Mouse (Mus musculus): Measurements from ENCODE around the gene Zkscan6. TPM values are rescaled to one million over a fixed set of nuclear protein-coding genes. Genes with fewer than 3 reads are reported as not detected.
A peak's percentile ranks its signal among the peaks of the same experiment; 100 is the strongest.

Zkscan6 gene
- 16.4 and 18.0 TPM in 2 replicates for polyA plus RNA-seq (2015; fragmentation: Nextera tagmentation; extraction: Ambion mirVana)

DNA sequence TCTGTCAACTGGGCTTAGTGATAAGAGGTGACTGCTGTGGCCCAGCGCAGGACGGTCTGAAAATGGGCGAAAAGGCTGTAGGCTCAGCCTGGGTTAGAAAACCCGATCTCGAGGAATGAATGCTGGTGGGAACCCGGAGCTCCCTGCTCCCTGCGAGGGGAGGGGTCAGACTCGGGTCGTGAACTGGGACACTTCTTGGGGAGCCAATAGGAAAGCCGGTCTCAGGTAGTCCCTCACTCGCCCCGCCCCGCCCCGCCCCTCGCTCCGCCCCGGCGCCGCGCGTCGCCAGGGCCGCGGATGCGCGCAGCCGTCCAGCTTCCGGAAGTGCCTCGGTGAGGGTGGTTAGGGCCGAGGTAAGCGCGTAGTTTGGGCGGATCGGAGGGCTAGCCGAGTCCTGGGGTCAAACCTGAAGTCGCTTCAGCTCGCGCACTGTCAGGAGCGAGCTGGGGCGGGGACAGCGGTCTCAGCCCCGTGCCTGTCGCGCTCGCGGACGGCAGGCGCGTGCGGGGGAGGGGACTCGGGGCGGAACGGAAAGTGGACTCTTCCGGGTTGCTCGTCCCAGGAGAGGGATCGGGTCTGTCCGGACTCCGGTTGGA is at the start of gene Zkscan6:
Gene Zkscan6, plus strand, starts transcription at position 267 of the 596 bp plus-strand sequence.
- peak; percentile 97 for ATAC-seq (ENCODE audit: low FRiP score)
- Histone ChIP-seq H3K9ac (replicated peaks) (peak within 1 kb of the TSS; percentile 65), H3K4me1 (peaks cover 25% of the 10 kb centered on the region), H3K27ac (replicated peaks) (peak within 1 kb of the TSS; percentile 82), H3K36me3 (no peaks in the 10 kb centered on the region), H3K4me3 (replicated peaks) (peak within 1 kb of the TSS; percentile 71), H3K9me3 (replicated peaks) (no peaks in the 10 kb centered on the region), H3K4me2 (peak within 1 kb of the TSS; percentile 91), H3K27me3 (replicated peaks) (no peaks in the 10 kb centered on the region)
- WGBS: under 1% methylated on average over 57 of the region's 58 CpGs

DNA sequence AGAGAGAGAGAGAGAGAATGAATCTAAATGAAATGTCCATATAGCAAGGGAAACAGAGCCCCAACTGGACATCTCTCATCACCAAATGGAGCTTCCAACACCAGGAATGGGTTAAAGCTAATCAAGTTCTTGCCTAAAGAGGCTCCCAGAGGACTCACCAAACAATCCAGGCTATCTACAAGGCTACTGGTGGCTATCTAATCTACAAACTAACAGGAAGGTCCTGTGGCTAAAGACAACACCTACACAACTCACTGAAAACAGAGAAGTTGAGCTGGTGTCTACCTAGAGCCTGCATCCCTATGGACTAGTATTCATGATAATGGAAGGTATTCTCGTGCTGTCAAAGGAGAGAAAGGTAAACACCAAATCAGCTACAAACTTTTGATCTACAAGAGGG is 47.6 kb upstream of the Zkscan6 start:
- no peak overlapping the region for H3K4me3 ChIP-seq (replicated peaks)
- H3K9me3 ChIP-seq (replicated peaks): no peaks in the 10 kb centered on the region
- H3K4me2 ChIP-seq: no peak overlapping the region
- H3K27ac ChIP-seq (replicated peaks): no peak overlapping the region
- ATAC-seq (ENCODE audit: low FRiP score): no peak
- 88% methylated on average over 1 of the region's 1 CpGs for WGBS
- H3K36me3 ChIP-seq: no peaks in the 10 kb centered on the region
- H3K27me3 ChIP-seq (replicated peaks): no peaks in the 10 kb centered on the region
- no peak overlapping the region for H3K9ac ChIP-seq (replicated peaks)
- 0 out of 2 replicates have a peak, but pooled peaks cover 2% of the 10 kb centered on the region for H3K4me1 ChIP-seq

DNA sequence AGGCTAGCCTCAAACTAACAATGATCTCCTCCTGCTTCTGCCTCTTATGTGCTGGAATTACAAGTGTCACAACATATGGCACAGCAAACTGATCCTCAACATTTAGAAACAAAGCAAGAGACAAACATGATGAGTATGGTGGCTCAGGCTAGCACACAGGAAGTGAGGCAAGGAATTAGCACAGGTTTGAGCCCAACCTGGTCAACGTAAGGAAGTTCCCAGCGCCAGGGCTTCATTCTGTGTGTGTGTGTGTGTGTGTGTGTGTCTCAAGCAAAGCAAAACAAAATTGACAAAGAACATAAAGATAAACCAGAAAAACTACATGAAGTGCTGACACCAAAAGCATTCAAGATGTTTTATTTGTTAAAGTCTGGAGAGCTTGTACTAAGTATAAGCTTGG is 46.1 kb upstream of the Zkscan6 start:
- Histone ChIP-seq H3K9ac (replicated peaks) (no peak overlapping the region), H3K4me2 (no peak overlapping the region), H3K4me1 (0 out of 2 replicates have a peak, but pooled peaks cover 2% of the 10 kb centered on the region), H3K27ac (replicated peaks) (no peak overlapping the region), H3K9me3 (replicated peaks) (no peaks in the 10 kb centered on the region), H3K27me3 (replicated peaks) (no peaks in the 10 kb centered on the region), H3K36me3 (no peaks in the 10 kb centered on the region), H3K4me3 (replicated peaks) (no peak overlapping the region)
- no peak for ATAC-seq (ENCODE audit: low FRiP score)
- WGBS: 90% methylated on average over 2 of the region's 2 CpGs

DNA sequence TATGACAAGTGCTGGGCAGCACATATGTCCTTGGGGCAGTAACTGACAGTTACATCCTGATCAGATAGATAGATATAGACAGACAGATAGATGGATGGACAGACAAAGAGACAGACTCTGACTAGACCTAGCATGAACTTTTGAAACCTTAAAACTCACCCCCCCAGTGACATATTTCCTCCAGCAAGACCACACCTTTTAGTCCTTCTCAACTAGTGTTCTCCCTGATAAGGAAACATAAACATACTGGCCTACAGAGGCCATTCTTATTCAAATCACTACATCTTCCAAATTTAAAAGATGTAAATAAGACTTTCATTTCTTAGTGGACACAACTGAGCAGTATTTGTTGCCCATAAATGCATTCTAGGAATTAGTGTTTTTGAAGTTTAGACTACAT is 38.5 kb upstream of the Zkscan6 start:
- no peak overlapping the region for H3K4me3 ChIP-seq (replicated peaks)
- no peak overlapping the region for H3K4me2 ChIP-seq
- H3K9me3 ChIP-seq (replicated peaks): no peaks in the 10 kb centered on the region
- no peak overlapping the region for H3K27ac ChIP-seq (replicated peaks)
- no peaks in the 10 kb centered on the region for H3K36me3 ChIP-seq
- H3K4me1 ChIP-seq: peaks cover 5% of the 10 kb centered on the region; the same call in 1 of the 2 replicates
- no peak overlapping the region for H3K9ac ChIP-seq (replicated peaks)
- ATAC-seq (ENCODE audit: low FRiP score): no peak
- no peaks in the 10 kb centered on the region for H3K27me3 ChIP-seq (replicated peaks)

DNA sequence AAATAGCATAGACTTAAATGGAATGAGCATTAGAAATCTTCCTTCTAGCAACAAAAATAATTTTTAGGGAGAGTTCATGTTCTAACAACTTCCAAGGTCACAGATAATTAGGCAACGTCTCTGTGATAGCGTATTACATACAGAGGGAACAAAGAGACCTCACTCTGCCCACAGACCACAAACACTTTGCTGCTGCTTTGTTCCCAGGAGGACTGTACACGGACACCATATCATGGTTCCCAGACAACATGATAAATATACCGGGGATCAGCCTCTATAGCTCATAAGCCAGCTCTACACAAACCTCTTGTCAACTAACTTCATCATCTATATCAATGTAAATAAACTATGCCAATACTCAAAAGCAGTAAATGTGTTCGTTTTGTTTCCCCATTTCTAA is 37.0 kb upstream of the Zkscan6 start:
- peaks cover 5% of the 10 kb centered on the region; the same call in 1 of the 2 replicates for H3K4me1 ChIP-seq
- no peak for ATAC-seq (ENCODE audit: low FRiP score)
- WGBS: 74% methylated on average over 5 of the region's 5 CpGs

DNA sequence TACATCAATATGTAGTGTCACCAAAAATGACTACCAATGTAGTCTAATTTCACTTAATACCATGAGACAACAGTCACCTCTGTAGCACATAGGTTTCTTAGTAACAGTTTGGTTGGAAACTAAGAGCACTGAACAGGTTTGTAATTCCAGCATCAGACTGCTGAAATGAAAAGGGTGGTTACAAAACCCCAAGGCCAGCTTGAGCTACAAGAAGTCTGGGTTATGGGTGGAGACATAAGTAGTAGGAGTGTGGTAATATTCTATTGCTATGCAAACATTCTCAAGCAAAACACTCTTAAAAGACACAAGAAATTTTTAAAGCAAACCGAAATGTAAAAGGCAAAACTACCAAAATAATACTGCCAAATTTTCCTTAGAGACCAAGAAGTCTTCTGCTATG is 35.4 kb upstream of the Zkscan6 start:
- Histone ChIP-seq H3K36me3 (no peaks in the 10 kb centered on the region), H3K27me3 (replicated peaks) (no peaks in the 10 kb centered on the region), H3K4me3 (replicated peaks) (no peak overlapping the region), H3K4me2 (no peak overlapping the region), H3K9me3 (replicated peaks) (no peaks in the 10 kb centered on the region), H3K9ac (replicated peaks) (no peak overlapping the region), H3K27ac (replicated peaks) (no peak overlapping the region), H3K4me1 (peaks cover 5% of the 10 kb centered on the region; the same call in 1 of the 2 replicates)
- WGBS: 93% methylated on average over 1 of the region's 1 CpGs
- no peak for ATAC-seq (ENCODE audit: low FRiP score)

More for the DNA sequence above, 37.0 kb upstream of the Zkscan6 start:
- H3K27ac ChIP-seq (replicated peaks): no peak overlapping the region
- no peak overlapping the region for H3K4me3 ChIP-seq (replicated peaks)
- no peaks in the 10 kb centered on the region for H3K9me3 ChIP-seq (replicated peaks)
- no peaks in the 10 kb centered on the region for H3K27me3 ChIP-seq (replicated peaks)
- no peak overlapping the region for H3K4me2 ChIP-seq
- H3K9ac ChIP-seq (replicated peaks): no peak overlapping the region
- no peaks in the 10 kb centered on the region for H3K36me3 ChIP-seq

DNA sequence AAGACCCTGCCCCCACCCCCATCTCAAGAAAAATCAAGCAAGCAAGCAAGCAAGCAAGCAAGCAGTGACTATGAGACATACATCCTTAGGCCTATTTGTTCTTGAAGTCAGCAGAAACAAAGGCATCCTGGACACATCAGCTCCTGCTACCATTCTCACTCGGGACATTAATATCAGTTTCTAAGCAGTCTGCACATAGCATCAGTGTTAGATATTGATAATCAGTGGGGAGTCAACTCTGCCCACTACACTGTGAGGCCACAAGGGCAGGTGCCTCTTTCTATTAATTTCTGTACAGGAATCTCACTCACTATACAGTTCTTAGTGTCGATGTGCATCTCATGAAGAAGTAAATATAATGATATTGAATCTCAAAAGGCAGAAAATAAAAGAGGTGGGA is 33.4 kb upstream of the Zkscan6 start:
- WGBS: 91% methylated on average over 2 of the region's 2 CpGs

DNA sequence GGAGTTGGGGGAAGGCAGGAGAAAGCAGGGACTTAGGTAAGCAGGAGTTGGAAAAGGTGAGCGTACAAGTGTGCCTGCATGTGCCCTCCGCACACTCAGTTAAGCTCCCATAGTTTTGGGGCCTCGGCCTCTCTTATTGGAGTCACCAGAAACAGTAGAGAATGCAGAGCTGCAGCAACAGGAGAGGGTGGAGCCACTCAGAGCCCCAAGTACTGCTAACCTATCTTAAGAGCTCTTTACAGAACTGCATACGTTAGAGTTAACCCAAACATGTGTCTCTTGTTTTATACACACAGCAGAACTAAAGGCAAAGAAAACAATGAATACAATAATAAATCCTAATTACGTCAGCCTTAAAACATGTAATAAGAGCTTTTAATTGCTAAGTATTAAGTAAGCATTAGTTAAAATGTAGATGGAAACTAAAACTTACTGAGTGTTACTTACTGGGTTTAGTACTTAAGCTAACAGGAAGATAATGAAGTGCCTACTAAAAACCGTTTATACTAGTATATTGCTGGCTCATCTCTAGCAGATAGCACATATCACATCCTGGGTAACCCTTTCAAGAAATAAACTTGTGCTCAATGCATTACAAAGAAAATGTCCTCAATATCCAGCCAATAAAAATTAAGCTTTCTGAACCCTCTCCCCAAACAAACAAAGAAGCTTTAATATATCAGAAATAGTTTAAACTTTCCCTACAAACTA is 32.9 kb upstream of the Zkscan6 start:
- Histone ChIP-seq H3K4me3 (replicated peaks) (no peak overlapping the region), H3K36me3 (no peaks in the 10 kb centered on the region), H3K4me1 (peaks cover 5% of the 10 kb centered on the region; the same call in 1 of the 2 replicates), H3K9ac (replicated peaks) (no peak overlapping the region), H3K27ac (replicated peaks) (no peak overlapping the region), H3K4me2 (no peak overlapping the region), H3K9me3 (replicated peaks) (no peaks in the 10 kb centered on the region), H3K27me3 (replicated peaks) (no peaks in the 10 kb centered on the region)
- 76% methylated on average over 6 of the region's 6 CpGs for WGBS
- ATAC-seq (ENCODE audit: low FRiP score): no peak

More for the DNA sequence above, 33.4 kb upstream of the Zkscan6 start:
- H3K4me3 ChIP-seq (replicated peaks): no peak overlapping the region
- H3K27ac ChIP-seq (replicated peaks): no peak overlapping the region
- H3K9ac ChIP-seq (replicated peaks): no peak overlapping the region
- no peaks in the 10 kb centered on the region for H3K9me3 ChIP-seq (replicated peaks)
- H3K27me3 ChIP-seq (replicated peaks): no peaks in the 10 kb centered on the region
- H3K4me1 ChIP-seq: peaks cover 5% of the 10 kb centered on the region; the same call in 1 of the 2 replicates
- no peak overlapping the region for H3K4me2 ChIP-seq
- no peak for ATAC-seq (ENCODE audit: low FRiP score)
- no peaks in the 10 kb centered on the region for H3K36me3 ChIP-seq

DNA sequence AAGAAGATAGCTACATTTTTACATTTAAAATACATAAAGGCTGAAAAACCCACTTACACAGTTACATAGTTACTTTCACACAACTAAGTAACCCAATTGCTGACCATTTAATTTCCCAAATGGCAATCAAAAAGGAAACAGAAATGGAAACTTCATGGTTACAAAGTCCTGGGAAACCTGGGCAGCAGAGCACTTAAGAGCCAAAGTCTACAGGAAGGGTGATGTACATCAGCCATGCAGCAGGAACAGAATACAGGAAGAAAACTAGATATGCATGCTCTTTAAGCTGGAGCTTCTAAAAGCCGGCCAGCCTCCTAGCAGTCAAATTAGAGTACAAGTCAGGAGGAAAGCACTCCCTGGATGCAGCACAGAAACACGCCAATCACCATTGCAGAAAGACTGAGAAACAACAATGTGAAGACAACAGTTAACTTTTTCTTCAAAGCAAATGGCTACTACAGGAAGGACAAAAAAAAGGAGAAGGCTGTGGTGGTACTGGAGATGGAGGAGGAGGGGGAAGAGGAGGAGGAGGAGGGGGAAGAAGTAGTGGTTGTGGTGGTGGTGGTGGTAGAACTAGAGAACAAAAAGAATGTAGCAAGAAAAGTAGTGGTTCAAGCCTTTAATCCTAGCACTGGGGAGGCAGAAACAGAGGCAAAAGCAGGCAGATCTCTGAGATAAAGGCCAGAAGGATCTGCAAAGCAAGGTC is 29.9 kb upstream of the Zkscan6 start:
- peaks cover 7% of the 10 kb centered on the region; the same call in 1 of the 2 replicates for H3K4me1 ChIP-seq
- H3K9ac ChIP-seq (replicated peaks): no peak overlapping the region
- H3K4me3 ChIP-seq (replicated peaks): no peak overlapping the region
- ATAC-seq (ENCODE audit: low FRiP score): no peak
- H3K4me2 ChIP-seq: no peak overlapping the region
- H3K9me3 ChIP-seq (replicated peaks): no peaks in the 10 kb centered on the region
- no peaks in the 10 kb centered on the region for H3K27me3 ChIP-seq (replicated peaks)
- H3K27ac ChIP-seq (replicated peaks): no peak overlapping the region
- H3K36me3 ChIP-seq: peaks cover 3% of the 10 kb centered on the region; the same call in 1 of the 2 replicates
- 59% methylated on average over 2 of the region's 2 CpGs for WGBS

DNA sequence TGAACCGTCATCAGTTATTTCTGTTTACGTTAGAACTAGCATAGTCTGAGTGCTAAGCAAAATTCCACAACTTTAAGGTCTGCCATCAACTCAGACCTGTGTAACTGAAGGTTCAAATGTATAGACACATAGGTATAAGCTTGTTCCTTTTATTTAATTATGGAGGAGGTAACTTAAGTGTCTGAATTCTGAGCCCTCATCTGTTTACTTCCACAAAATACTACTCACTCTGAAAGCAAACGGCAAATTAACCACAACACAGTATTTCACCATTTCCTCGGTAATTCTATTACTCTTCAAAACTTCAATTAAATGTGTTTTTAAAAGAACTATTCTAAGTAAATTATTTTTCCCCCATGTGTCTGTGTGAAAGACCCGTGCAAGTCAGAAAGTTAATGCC is 29.2 kb upstream of the Zkscan6 start:
- H3K27ac ChIP-seq (replicated peaks): no peak overlapping the region
- no peak overlapping the region for H3K4me3 ChIP-seq (replicated peaks)
- WGBS: 82% methylated on average over 5 of the region's 5 CpGs
- H3K27me3 ChIP-seq (replicated peaks): no peaks in the 10 kb centered on the region
- H3K9me3 ChIP-seq (replicated peaks): no peaks in the 10 kb centered on the region
- H3K4me2 ChIP-seq: no peak overlapping the region
- H3K9ac ChIP-seq (replicated peaks): no peak overlapping the region
- no peak for ATAC-seq (ENCODE audit: low FRiP score)
- H3K4me1 ChIP-seq: peaks cover 7% of the 10 kb centered on the region; the same call in 1 of the 2 replicates
- peaks cover 3% of the 10 kb centered on the region; the same call in 1 of the 2 replicates for H3K36me3 ChIP-seq

DNA sequence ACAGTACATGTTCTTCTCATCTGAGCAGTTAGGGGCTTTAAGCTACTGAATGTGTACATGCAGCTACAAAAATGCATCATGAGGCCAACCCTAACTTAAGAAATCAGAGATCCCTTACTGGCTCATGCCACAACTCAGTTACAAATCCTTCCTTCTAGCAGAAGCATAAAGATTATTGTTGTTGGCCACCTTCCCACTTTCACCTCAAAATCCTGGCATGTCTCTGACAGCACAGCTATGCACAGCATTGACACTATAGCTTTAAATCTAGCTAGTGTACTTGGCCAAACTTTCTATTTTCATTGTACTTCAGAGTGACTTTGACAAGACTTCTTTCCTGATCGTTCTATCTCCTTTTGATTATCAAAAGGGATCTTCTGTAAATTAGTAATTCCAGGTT is 27.9 kb upstream of the Zkscan6 start:
- Histone ChIP-seq H3K4me3 (replicated peaks) (no peak overlapping the region), H3K9me3 (replicated peaks) (no peaks in the 10 kb centered on the region), H3K4me1 (peaks cover 12% of the 10 kb centered on the region; the same call in 1 of the 2 replicates), H3K36me3 (peaks cover 3% of the 10 kb centered on the region; the same call in 1 of the 2 replicates), H3K9ac (replicated peaks) (no peak overlapping the region), H3K27ac (replicated peaks) (no peak overlapping the region), H3K27me3 (replicated peaks) (no peaks in the 10 kb centered on the region), H3K4me2 (no peak overlapping the region)
- ATAC-seq (ENCODE audit: low FRiP score): no peak
- 93% methylated on average over 1 of the region's 1 CpGs for WGBS

Data from neural tube, embryonic 15.5 days (tissue).